Mouse (Mus musculus) myocyte (in vitro differentiated cells): Measurements from ENCODE around the gene Wif1. TPM values are rescaled to one million over a fixed set of nuclear protein-coding genes. Genes with fewer than 3 reads are reported as not detected.

Experiments used
- H3K27me3 ChIP-seq: one replicate; pipeline ENCODE4 v1.6.1; 2011; ENCODE audit not compliant: control insufficient read depth, insufficient read depth, insufficient read length
- H3K36me3 ChIP-seq: one replicate; pipeline ENCODE4 v1.6.1; 2011; ENCODE audit not compliant: control insufficient read depth, insufficient read depth
- H3K4me2 ChIP-seq: one replicate; pipeline ENCODE4 v1.6.1; 2011; ENCODE audit warnings: low read depth, control low read depth
- H3K4me3 ChIP-seq: one replicate; pipeline ENCODE4 v1.5.1; 2011; ENCODE audit warnings: mild to moderate bottlenecking, control low read depth, moderate library complexity
- H3K79me2 ChIP-seq: one replicate; pipeline ENCODE4 v1.6.1; 2011; ENCODE audit not compliant: control insufficient read depth, insufficient read depth
- H3ac ChIP-seq: one replicate; pipeline ENCODE4 v1.6.1; 2011; ENCODE audit not compliant: control insufficient read depth, insufficient read length
- CEBPB ChIP-seq: IDR thresholded peaks from 2 replicates; pipeline ENCODE4 v1.6.1; 2011; ENCODE audit warnings: mild to moderate bottlenecking, moderate library complexity; ENCODE audit not compliant: poor library complexity, insufficient read depth, severe bottlenecking
- E2F4 ChIP-seq: IDR thresholded peaks from one replicate; pipeline ENCODE4 v1.6.1; 2011; ENCODE audit warnings: mild to moderate bottlenecking, control low read depth, moderate library complexity; ENCODE audit not compliant: insufficient read depth
- MAX ChIP-seq: IDR thresholded peaks from one replicate; pipeline ENCODE4 v1.6.1; 2011; ENCODE audit warnings: low read depth, mild to moderate bottlenecking, control low read depth
- MYOD1 ChIP-seq, 3 experiments: IDR thresholded peaks; one replicate each; pipeline ENCODE4 v1.6.1; 2011; ENCODE audit warnings: control low read depth in 2 of 3, low read depth in 2 of 3, mild to moderate bottlenecking in 2 of 3, moderate library complexity in 1 of 3; ENCODE audit not compliant: insufficient read length in 2 of 3, control insufficient read depth in 1 of 3
- MYOG ChIP-seq, 3 experiments: IDR thresholded peaks; one replicate each; pipeline ENCODE4 v1.6.1; 2011; ENCODE audit warnings: control low read depth in 2 of 3, low read depth in 2 of 3, mild to moderate bottlenecking in 2 of 3; ENCODE audit not compliant: insufficient read length in 2 of 3, control insufficient read depth in 1 of 3, insufficient read depth in 1 of 3
- POLR2A ChIP-seq: IDR thresholded peaks from one replicate; pipeline ENCODE4 v1.6.1; 2011; ENCODE audit warnings: low read depth, mild to moderate bottlenecking, control low read depth, moderate library complexity; ENCODE audit not compliant: insufficient read length
- POLR2AphosphoS2 ChIP-seq: IDR thresholded peaks from one replicate; pipeline ENCODE4 v1.6.1; 2011; ENCODE audit warnings: low read depth, control low read depth; ENCODE audit not compliant: insufficient read length
- REST ChIP-seq: IDR thresholded peaks from one replicate; pipeline ENCODE4 v1.6.1; 2011; ENCODE audit warnings: mild to moderate bottlenecking, control low read depth, moderate library complexity; ENCODE audit not compliant: insufficient read depth, insufficient read length
- SRF ChIP-seq: IDR thresholded peaks from one replicate; pipeline ENCODE4 v1.6.1; 2011; ENCODE audit warnings: low read depth; ENCODE audit not compliant: control insufficient read depth, insufficient read length
- TCF12 ChIP-seq: IDR thresholded peaks from one replicate; pipeline ENCODE4 v1.6.1; 2011; ENCODE audit warnings: mild to moderate bottlenecking, control low read depth; ENCODE audit not compliant: poor library complexity, insufficient read depth, severe bottlenecking
- TCF3 ChIP-seq: IDR thresholded peaks from one replicate; pipeline ENCODE4 v1.6.1; 2011; ENCODE audit warnings: low read depth, control low read depth; ENCODE audit not compliant: insufficient read length
- USF1 ChIP-seq: IDR thresholded peaks from one replicate; pipeline ENCODE4 v1.6.1; 2011; ENCODE audit warnings: low read depth, mild to moderate bottlenecking, control low read depth, moderate library complexity
- polyA plus RNA-seq: library from polyadenylated mRNA; unstranded; fragments of >200 nt; fragmentation: generic; extraction: Trizol; gene quantifications from one replicate; pipeline ENCODE4 v1.2.1, GENCODE M21; 2012; ENCODE audit warnings: missing spikeins

Gene Wif1
- polyA plus RNA-seq, 1 experiment = 0.08 TPM

GRCm38 (mm10) chr10:121083512-121083911, 49.8 kb downstream of the Wif1 start:
- TF ChIP-seq REST (no peak), POLR2A (no peak), CEBPB (no peak), MYOD1 (IDR thresholded peaks at IDR 0.05; ENCODE audit: control insufficient read depth in 1 of 3, insufficient read length in 2 of 3, low read depth in 2 of 3) (no peak), POLR2AphosphoS2 (no peak), MYOG (IDR thresholded peaks at IDR 0.05; ENCODE audit: control insufficient read depth in 1 of 3, insufficient read depth in 1 of 3, insufficient read length in 2 of 3, low read depth in 2 of 3) (no peak), SRF (no peak)
- H3K4me2 ChIP-seq = no peak overlapping the region

DNA sequence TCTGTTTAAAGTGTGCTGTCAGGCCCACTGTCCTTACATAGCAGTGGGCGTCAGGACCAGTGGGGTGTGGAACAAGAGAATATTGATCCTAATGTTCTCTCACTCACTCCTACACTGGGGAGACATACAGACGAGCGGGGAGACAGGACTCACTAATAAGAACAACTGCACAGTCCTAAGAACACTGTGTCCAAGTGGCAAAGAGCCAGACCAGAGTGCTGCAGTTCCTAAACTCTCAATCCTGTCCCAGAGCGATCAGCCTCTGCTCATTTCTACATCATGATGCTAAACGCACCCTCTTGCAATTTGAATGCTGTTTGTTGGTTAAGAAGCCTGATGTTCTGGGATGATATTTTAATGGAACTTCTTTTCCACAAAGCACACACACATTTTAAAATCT, 54.9 kb downstream of the Wif1 start:
- Histone ChIP-seq H3ac (no peak overlapping the region), H3K4me3 (no peak overlapping the region), H3K27me3 (peaks cover 24% of the 10 kb centered on the region), H3K79me2 (no peaks in the 10 kb centered on the region), H3K4me2 (no peak overlapping the region), H3K36me3 (no peaks in the 10 kb centered on the region)
- TF ChIP-seq POLR2AphosphoS2 (no peak), MYOD1 (IDR thresholded peaks at IDR 0.05; ENCODE audit: control insufficient read depth in 1 of 3, insufficient read length in 2 of 3, low read depth in 2 of 3) (no peak), USF1 (no peak), CEBPB (no peak), SRF (no peak), TCF3 (no peak), POLR2A (no peak), TCF12 (no peak), REST (no peak), E2F4 (no peak), MYOG (IDR thresholded peaks at IDR 0.05; ENCODE audit: control insufficient read depth in 1 of 3, insufficient read depth in 1 of 3, insufficient read length in 2 of 3, low read depth in 2 of 3) (no peak), MAX (no peak)

More at GRCm38 (mm10) chr10:121083512-121083911, 49.8 kb downstream of the Wif1 start:
- H3K27me3 ChIP-seq = peaks cover 23% of the 10 kb centered on the region
- H3K4me3 ChIP-seq = no peak overlapping the region
- H3K79me2 ChIP-seq = no peaks in the 10 kb centered on the region
- H3ac ChIP-seq = no peak overlapping the region
- no peaks in the 10 kb centered on the region for H3K36me3 ChIP-seq

DNA sequence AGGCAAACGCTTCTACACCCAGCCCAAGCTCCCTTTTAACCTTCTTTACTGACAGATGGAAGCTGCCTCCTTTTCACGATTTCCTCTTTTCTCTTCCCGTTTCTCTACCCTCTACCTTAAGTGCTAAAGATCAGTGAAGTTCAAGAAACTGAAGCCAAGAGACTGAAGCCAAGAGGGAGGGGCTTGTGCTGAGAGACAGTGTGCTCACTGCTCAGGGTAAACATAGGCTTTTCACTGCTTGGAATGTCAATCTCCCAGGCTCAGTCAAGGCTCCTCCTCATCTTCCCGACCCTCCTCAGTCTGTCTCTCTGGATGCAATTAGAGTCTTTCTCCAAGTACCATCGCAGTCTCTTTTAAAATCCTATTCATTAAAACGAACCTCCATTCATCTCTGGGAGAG, 55.6 kb downstream of the Wif1 start:
- Histone ChIP-seq H3K27me3 (peaks cover 28% of the 10 kb centered on the region), H3K4me2 (no peak overlapping the region), H3K36me3 (no peaks in the 10 kb centered on the region), H3K79me2 (no peaks in the 10 kb centered on the region), H3ac (no peak overlapping the region), H3K4me3 (no peak overlapping the region)
- no peak for TF ChIP-seq USF1
- TF ChIP-seq POLR2AphosphoS2 = no peak
- TF ChIP-seq REST = no peak
- no peak for TF ChIP-seq CEBPB
- no peak for TF ChIP-seq E2F4
- TF ChIP-seq MYOD1 (IDR thresholded peaks at IDR 0.05; ENCODE audit: control insufficient read depth in 1 of 3, insufficient read length in 2 of 3, low read depth in 2 of 3) = no peak
- no peak for TF ChIP-seq MAX
- TF ChIP-seq TCF12 = no peak
- TF ChIP-seq POLR2A = no peak
- no peak for TF ChIP-seq TCF3
- no peak for TF ChIP-seq MYOG (IDR thresholded peaks at IDR 0.05; ENCODE audit: control insufficient read depth in 1 of 3, insufficient read depth in 1 of 3, insufficient read length in 2 of 3, low read depth in 2 of 3)
- no peak for TF ChIP-seq SRF

DNA sequence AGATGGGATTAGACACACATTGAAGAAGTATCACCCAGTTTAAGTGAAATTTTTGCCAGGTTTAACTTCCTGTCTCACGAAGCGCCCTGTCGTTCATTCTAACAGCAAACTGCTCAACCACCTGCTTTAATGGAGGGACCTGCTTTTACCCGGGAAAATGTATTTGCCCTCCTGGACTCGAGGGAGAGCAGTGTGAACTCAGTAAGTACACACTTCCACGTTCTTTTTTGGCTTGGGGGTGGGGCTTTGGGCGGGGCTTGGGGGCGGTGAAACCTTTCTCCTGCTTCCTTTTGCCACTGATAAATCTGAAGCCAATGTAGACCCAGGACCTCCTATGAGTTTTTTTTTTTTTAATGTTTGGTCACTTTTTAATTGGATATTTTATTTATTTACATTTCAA, 56.2 kb downstream of the Wif1 start:
- no peaks in the 10 kb centered on the region for H3K36me3 ChIP-seq
- no peak overlapping the region for H3K4me2 ChIP-seq
- no peaks in the 10 kb centered on the region for H3K79me2 ChIP-seq
- H3K4me3 ChIP-seq = no peak overlapping the region
- TF ChIP-seq MAX (no peak), MYOD1 (IDR thresholded peaks at IDR 0.05; ENCODE audit: control insufficient read depth in 1 of 3, insufficient read length in 2 of 3, low read depth in 2 of 3) (no peak), TCF12 (no peak), E2F4 (no peak), USF1 (no peak), SRF (no peak), TCF3 (no peak)
- peaks cover 34% of the 10 kb centered on the region for H3K27me3 ChIP-seq
- no peak overlapping the region for H3ac ChIP-seq

DNA sequence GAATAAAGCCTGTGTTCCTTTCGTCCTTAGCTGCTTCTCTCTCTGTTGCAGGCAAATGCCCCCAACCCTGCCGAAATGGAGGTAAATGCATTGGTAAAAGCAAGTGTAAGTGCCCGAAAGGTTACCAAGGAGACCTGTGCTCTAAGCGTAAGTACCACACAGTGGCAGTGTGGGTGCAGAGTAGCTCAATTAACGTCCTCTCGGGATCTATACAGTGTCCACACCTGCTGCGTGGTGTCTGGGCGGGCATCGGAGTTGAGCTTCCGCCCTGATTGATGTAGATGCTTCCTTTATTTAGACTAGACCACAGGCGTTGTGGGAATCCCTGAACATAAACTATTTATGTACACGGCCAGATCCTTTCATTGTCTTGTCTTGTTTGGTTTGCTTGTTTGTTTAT, 62.2 kb downstream of the Wif1 start:
- Histone ChIP-seq H3K4me2 (no peak overlapping the region), H3K27me3 (peaks cover 37% of the 10 kb centered on the region), H3K36me3 (no peaks in the 10 kb centered on the region), H3K4me3 (no peak overlapping the region), H3K79me2 (no peaks in the 10 kb centered on the region), H3ac (no peak overlapping the region)
- TF ChIP-seq USF1 (no peak), SRF (no peak)
